Mouse (Mus musculus) lung, adult 2 months (tissue): ENCODE results near the gene Pum1.

ENCODE experiments used
- CTCF ChIP-seq: fragments of 200-500 bp; IDR thresholded peaks from 2 replicates; pipeline ENCODE4 v1.5.1; 2011; ENCODE audit warnings: mild to moderate bottlenecking, low read length, control low read depth; ENCODE audit not compliant: insufficient read depth
- POLR2A ChIP-seq: fragments of 200-500 bp; IDR thresholded peaks from 2 replicates; pipeline ENCODE4 v1.6.1; 2011; ENCODE audit warnings: low read depth, mild to moderate bottlenecking, control low read depth, low read length, borderline replicate concordance; ENCODE audit errors: extremely low read depth

GRCm38 (mm10) chr4:130738527-130738926, 75.4 kb downstream of the Pum1 start:
- TF ChIP-seq CTCF (no peak), POLR2A (no peak)
